Mouse (Mus musculus): ENCODE measurements around the gene Nt5c2. TPM values are rescaled to one million over a fixed set of nuclear protein-coding genes. Genes with fewer than 3 reads are reported as not detected.
A peak's percentile ranks its signal among the peaks of the same experiment; 100 is the strongest.

Nt5c2 gene
- polyA plus RNA-seq, 1 experiment from 2014 or later: 85.3 TPM

- Histone ChIP-seq H3K27ac (peak overlapping the region; percentile 55; the same call in 1 of the 2 replicates), H3K4me2 (replicated peaks) (no peak overlapping the region), H3K36me3 (no peaks in the 10 kb centered on the region), H3K9me3 (replicated peaks) (no peaks in the 10 kb centered on the region), H3K27me3 (no peaks in the 10 kb centered on the region), H3K4me3 (no peak overlapping the region), H3K9ac (no peak overlapping the region), H3K4me1 (peaks cover 17% of the 10 kb centered on the region)
- WGBS: 65% methylated on average over 13 of the region's 13 CpGs
- no peak for ATAC-seq (ENCODE audit: low FRiP score)
These were observed 44.7 kb downstream of the Nt5c2 start for GRCm38 (mm10) chr19:46970121-46970729.

GRCm38 (mm10) chr19:46969286-46969985 is 45.5 kb downstream of the Nt5c2 start:
- 87% methylated on average over 22 of the region's 22 CpGs for WGBS
- Histone ChIP-seq H3K27me3 (no peaks in the 10 kb centered on the region), H3K9me3 (replicated peaks) (no peaks in the 10 kb centered on the region), H3K27ac (no peak overlapping the region), H3K9ac (no peak overlapping the region), H3K4me3 (no peak overlapping the region), H3K4me1 (peaks cover 17% of the 10 kb centered on the region), H3K4me2 (replicated peaks) (no peak overlapping the region), H3K36me3 (no peaks in the 10 kb centered on the region)
- ATAC-seq (ENCODE audit: low FRiP score): no peak

- Histone ChIP-seq H3K27ac (no peak overlapping the region), H3K9ac (no peak overlapping the region), H3K4me2 (replicated peaks) (no peak overlapping the region), H3K9me3 (replicated peaks) (no peaks in the 10 kb centered on the region), H3K4me3 (no peak overlapping the region), H3K36me3 (no peaks in the 10 kb centered on the region), H3K27me3 (no peaks in the 10 kb centered on the region), H3K4me1 (peaks cover 17% of the 10 kb centered on the region)
- 91% methylated on average over 5 of the region's 5 CpGs for WGBS
- ATAC-seq (ENCODE audit: low FRiP score): no peak
These were observed 46.1 kb downstream of the Nt5c2 start for GRCm38 (mm10) chr19:46968833-46969232.

- H3K9me3 ChIP-seq (replicated peaks): no peaks in the 10 kb centered on the region
- peaks cover 18% of the 10 kb centered on the region for H3K4me1 ChIP-seq
- ATAC-seq (ENCODE audit: low FRiP score): no peak
- no peak overlapping the region for H3K27ac ChIP-seq
- no peaks in the 10 kb centered on the region for H3K27me3 ChIP-seq
- no peak overlapping the region for H3K4me2 ChIP-seq (replicated peaks)
- H3K9ac ChIP-seq: no peak overlapping the region
- no peaks in the 10 kb centered on the region for H3K36me3 ChIP-seq
- 49% methylated on average over 4 of the region's 4 CpGs for WGBS
- no peak overlapping the region for H3K4me3 ChIP-seq
These were observed 47.1 kb downstream of the Nt5c2 start for GRCm38 (mm10) chr19:46967861-46968260.

GRCm38 (mm10) chr19:46966330-46966729 is 48.6 kb downstream of the Nt5c2 start:
- H3K9ac ChIP-seq: no peak overlapping the region
- H3K36me3 ChIP-seq: no peaks in the 10 kb centered on the region
- no peaks in the 10 kb centered on the region for H3K27me3 ChIP-seq
- no peak overlapping the region for H3K4me3 ChIP-seq
- H3K4me2 ChIP-seq (replicated peaks): no peak overlapping the region
- H3K4me1 ChIP-seq: peaks cover 10% of the 10 kb centered on the region
- H3K27ac ChIP-seq: no peak overlapping the region
- ATAC-seq (ENCODE audit: low FRiP score): no peak
- 93% methylated on average over 6 of the region's 6 CpGs for WGBS
- no peaks in the 10 kb centered on the region for H3K9me3 ChIP-seq (replicated peaks)

- Histone ChIP-seq H3K4me3 (no peak overlapping the region), H3K4me2 (replicated peaks) (no peak overlapping the region), H3K4me1 (peaks cover 12% of the 10 kb centered on the region), H3K9me3 (replicated peaks) (no peaks in the 10 kb centered on the region), H3K9ac (no peak overlapping the region), H3K27ac (no peak overlapping the region), H3K36me3 (no peaks in the 10 kb centered on the region), H3K27me3 (no peaks in the 10 kb centered on the region)
- ATAC-seq (ENCODE audit: low FRiP score): no peak
These were observed 49.5 kb downstream of the Nt5c2 start for GRCm38 (mm10) chr19:46965496-46965895.

- no peak overlapping the region for H3K4me2 ChIP-seq (replicated peaks)
- H3K27me3 ChIP-seq: no peaks in the 10 kb centered on the region
- H3K9ac ChIP-seq: no peak overlapping the region
- H3K4me3 ChIP-seq: no peak overlapping the region
- no peak for ATAC-seq (ENCODE audit: low FRiP score)
- H3K9me3 ChIP-seq (replicated peaks): no peaks in the 10 kb centered on the region
- H3K36me3 ChIP-seq: no peaks in the 10 kb centered on the region
- 64% methylated on average over 9 of the region's 9 CpGs for WGBS
- H3K27ac ChIP-seq: no peak overlapping the region
- peaks cover 22% of the 10 kb centered on the region for H3K4me1 ChIP-seq
These were observed 50.6 kb downstream of the Nt5c2 start for GRCm38 (mm10) chr19:46964353-46964752.

GRCm38 (mm10) chr19:46963440-46963839 is 51.5 kb downstream of the Nt5c2 start:
- H3K4me2 ChIP-seq (replicated peaks): no peak overlapping the region
- H3K4me1 ChIP-seq: peaks cover 27% of the 10 kb centered on the region
- no peak for ATAC-seq (ENCODE audit: low FRiP score)
- H3K36me3 ChIP-seq: no peaks in the 10 kb centered on the region
- H3K9me3 ChIP-seq (replicated peaks): no peaks in the 10 kb centered on the region
- H3K27me3 ChIP-seq: no peaks in the 10 kb centered on the region
- H3K4me3 ChIP-seq: no peak overlapping the region
- H3K9ac ChIP-seq: no peak overlapping the region
- H3K27ac ChIP-seq: no peak overlapping the region

- no peak for ATAC-seq (ENCODE audit: low FRiP score)
- Histone ChIP-seq H3K4me2 (replicated peaks) (peak overlapping the region; percentile 64), H3K9me3 (replicated peaks) (no peaks in the 10 kb centered on the region), H3K9ac (no peak overlapping the region), H3K4me3 (peak overlapping the region; percentile 76), H3K4me1 (peaks cover 31% of the 10 kb centered on the region), H3K36me3 (no peaks in the 10 kb centered on the region), H3K27me3 (no peaks in the 10 kb centered on the region), H3K27ac (peak overlapping the region; percentile 98; the same call in 1 of the 2 replicates)
- 32% methylated on average over 7 of the region's 7 CpGs for WGBS
These were observed 52.1 kb downstream of the Nt5c2 start for GRCm38 (mm10) chr19:46962841-46963240.

- H3K27ac ChIP-seq: peak overlapping the region; percentile 98
- peak overlapping the region; percentile 64 for H3K4me2 ChIP-seq (replicated peaks)
- no peaks in the 10 kb centered on the region for H3K9me3 ChIP-seq (replicated peaks)
- peak; percentile 92 for ATAC-seq (ENCODE audit: low FRiP score)
- peaks cover 31% of the 10 kb centered on the region for H3K4me1 ChIP-seq
- peak overlapping the region; percentile 87 for H3K9ac ChIP-seq
- WGBS: 0% methylated on average over 20 of the region's 54 CpGs
- no peaks in the 10 kb centered on the region for H3K36me3 ChIP-seq
- H3K27me3 ChIP-seq: no peaks in the 10 kb centered on the region
- peak overlapping the region; percentile 76 for H3K4me3 ChIP-seq
These were observed 52.7 kb downstream of the Nt5c2 start for GRCm38 (mm10) chr19:46962171-46962772.

GRCm38 (mm10) chr19:46961652-46962051 is 53.3 kb downstream of the Nt5c2 start:
- WGBS: 1% methylated on average over 35 of the region's 36 CpGs
- H3K36me3 ChIP-seq: no peaks in the 10 kb centered on the region
- H3K4me3 ChIP-seq: peak overlapping the region; percentile 76
- peak; percentile 94 for ATAC-seq (ENCODE audit: low FRiP score)
- peak overlapping the region; percentile 87 for H3K9ac ChIP-seq
- peak overlapping the region; percentile 64 for H3K4me2 ChIP-seq (replicated peaks)
- no peaks in the 10 kb centered on the region for H3K27me3 ChIP-seq
- H3K27ac ChIP-seq: peak overlapping the region; percentile 98
- no peaks in the 10 kb centered on the region for H3K9me3 ChIP-seq (replicated peaks)
- peaks cover 31% of the 10 kb centered on the region for H3K4me1 ChIP-seq

GRCm38 (mm10) chr19:46961047-46961651 is 53.8 kb downstream of the Nt5c2 start:
- Histone ChIP-seq H3K36me3 (no peaks in the 10 kb centered on the region), H3K9ac (peak overlapping the region; percentile 87), H3K27me3 (no peaks in the 10 kb centered on the region), H3K4me3 (peak overlapping the region; percentile 76), H3K9me3 (replicated peaks) (no peaks in the 10 kb centered on the region), H3K27ac (peak overlapping the region; percentile 98), H3K4me1 (peaks cover 31% of the 10 kb centered on the region), H3K4me2 (replicated peaks) (peak overlapping the region; percentile 64)
- ATAC-seq (ENCODE audit: low FRiP score): peak; percentile 9; the same call in 1 of the 2 replicates
- WGBS: 4% methylated on average over 22 of the region's 22 CpGs
